Mouse (Mus musculus) bone marrow, adult 2 months (tissue): ENCODE results near the gene Eif4e3.

Source experiments
- CTCF ChIP-seq: fragments of 200-500 bp; IDR thresholded peaks from 2 replicates; pipeline ENCODE4 v1.5.1; 2011; ENCODE audit warnings: low read length, control low read depth; ENCODE audit not compliant: control insufficient read depth, insufficient read depth
- POLR2A ChIP-seq: fragments of 200-500 bp; IDR thresholded peaks from 2 replicates; pipeline ENCODE4 v1.6.1; 2011; ENCODE audit warnings: low read depth, mild to moderate bottlenecking, control low read depth, low read length, borderline replicate concordance; ENCODE audit not compliant: control insufficient read depth

DNA sequence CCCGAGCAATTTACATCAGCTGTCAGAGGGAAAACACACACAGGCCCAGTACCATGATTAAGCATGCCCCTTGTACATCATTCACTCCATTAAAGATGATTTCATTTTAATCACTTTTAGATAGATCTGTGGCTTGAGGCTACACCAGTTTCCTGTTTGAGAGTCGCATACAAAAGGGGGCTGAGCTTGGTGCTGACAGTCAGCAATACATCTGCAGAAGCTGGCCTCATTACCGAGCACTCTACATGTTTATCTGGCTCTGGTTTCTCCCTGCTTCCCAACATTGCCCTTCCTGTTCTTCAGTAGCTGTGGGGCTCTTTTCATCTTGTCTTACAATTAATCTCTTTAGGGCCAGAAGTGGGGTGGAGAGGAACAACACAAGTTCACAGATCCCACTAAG lies 6.1 kb downstream of the Eif4e3 start:
- TF ChIP-seq CTCF: no peak
- TF ChIP-seq POLR2A: no peak
